Mouse (Mus musculus): ENCODE measurements around the gene Tmprss11c. TPM values are rescaled to one million over a fixed set of nuclear protein-coding genes. Genes with fewer than 3 reads are reported as not detected.

Tmprss11c gene
- polyA plus RNA-seq, 1 experiment from 2014 or later, result not detected

DNA sequence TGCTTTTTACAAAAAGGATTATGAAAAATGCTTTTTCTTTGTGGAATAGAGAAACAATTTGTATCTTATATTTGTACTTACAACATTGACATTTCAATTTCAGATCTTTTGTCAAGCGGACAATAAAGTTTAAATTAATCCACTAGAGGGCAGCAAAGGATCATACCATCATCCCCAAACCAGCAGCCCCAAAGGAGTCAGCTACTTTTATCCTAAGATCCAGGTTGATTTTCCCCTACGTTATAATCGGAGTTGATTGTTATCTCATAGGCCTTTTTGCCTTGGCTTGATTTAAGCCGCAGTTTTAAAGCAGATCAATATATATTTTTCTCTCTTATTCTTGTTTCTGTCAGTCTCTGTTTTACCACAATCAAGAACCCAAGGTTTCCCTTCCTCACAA lies 97.8 kb downstream of the Tmprss11c start:
- whole genome bisulfite sequencing, result 12% methylated on average over 4 of the region's 4 CpGs
- H3K27ac ChIP-seq (ENCODE audit: low read length), result no peak overlapping the region
- peak; percentile 80 for ATAC-seq

DNA sequence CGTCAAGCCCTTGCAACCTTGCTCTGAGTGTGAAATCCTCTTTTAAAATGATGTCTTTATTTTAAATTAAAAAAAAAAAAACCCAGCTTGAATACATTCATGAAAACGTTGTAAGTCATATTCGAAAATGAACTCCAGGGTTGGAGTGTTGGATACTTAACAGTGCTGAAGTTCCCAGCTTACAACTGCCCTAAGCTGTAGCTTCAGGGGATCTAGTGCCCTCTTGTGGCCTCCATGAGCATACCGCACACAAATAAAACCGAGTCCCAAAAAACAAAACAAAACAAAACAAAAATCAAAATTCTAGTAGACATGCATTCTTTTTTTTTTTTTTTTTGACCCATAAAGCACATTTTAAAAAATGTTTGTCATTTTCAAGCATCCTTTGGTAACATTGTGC lies 98.3 kb downstream of the Tmprss11c start:
- no peak overlapping the region for H3K9ac ChIP-seq (ENCODE audit: low read depth, low read length)
- 26% methylated on average over 5 of the region's 5 CpGs for WGBS
- H3K4me2 ChIP-seq (ENCODE audit: low read length), result no peak overlapping the region
- H3K9me3 ChIP-seq (replicated peaks; ENCODE audit: control insufficient read depth, low read length, poor library complexity, severe bottlenecking), result no peaks in the 10 kb centered on the region
- no peak overlapping the region for H3K27ac ChIP-seq (ENCODE audit: low read length)
- no peak for ATAC-seq
- H3K36me3 ChIP-seq (ENCODE audit: control insufficient read depth, insufficient read depth, low read length), result no peaks in the 10 kb centered on the region
- H3K4me1 ChIP-seq (ENCODE audit: control insufficient read depth, insufficient read depth, low read length), result no peaks in the 10 kb centered on the region
- H3K27me3 ChIP-seq (ENCODE audit: control insufficient read depth, insufficient read depth, low read depth, low read length), result no peaks in the 10 kb centered on the region
- no peak overlapping the region for H3K4me3 ChIP-seq (ENCODE audit: low read depth, low read length)

More for the DNA sequence above, 97.8 kb downstream of the Tmprss11c start:
- Histone ChIP-seq H3K9me3 (replicated peaks; ENCODE audit: control insufficient read depth, low read length, poor library complexity, severe bottlenecking) (no peaks in the 10 kb centered on the region), H3K4me2 (ENCODE audit: low read length) (no peak overlapping the region), H3K27me3 (ENCODE audit: control insufficient read depth, insufficient read depth, low read depth, low read length) (no peaks in the 10 kb centered on the region), H3K4me3 (ENCODE audit: low read depth, low read length) (no peak overlapping the region), H3K9ac (ENCODE audit: low read depth, low read length) (no peak overlapping the region), H3K4me1 (ENCODE audit: control insufficient read depth, insufficient read depth, low read length) (no peaks in the 10 kb centered on the region), H3K36me3 (ENCODE audit: control insufficient read depth, insufficient read depth, low read length) (no peaks in the 10 kb centered on the region)

DNA sequence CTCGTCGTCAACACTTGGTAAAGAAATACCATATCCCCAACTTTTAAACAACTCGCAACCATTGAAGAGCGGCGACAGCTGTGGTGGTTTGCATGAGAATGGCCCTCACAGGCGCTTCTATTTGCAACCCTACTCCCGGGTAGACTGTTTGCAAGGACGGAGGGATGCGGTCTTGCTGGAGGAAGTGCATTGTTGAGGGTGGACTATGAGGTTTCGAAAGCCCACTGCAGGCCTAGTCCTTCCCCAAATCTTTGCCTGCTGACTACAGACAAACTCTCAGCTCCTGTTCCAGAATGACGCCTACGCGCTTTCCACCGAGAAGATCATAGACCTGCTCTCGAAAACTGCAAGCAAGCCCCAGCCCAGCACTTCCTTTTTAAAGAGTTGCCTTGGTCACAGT lies 98.8 kb downstream of the Tmprss11c start:
- no peak overlapping the region for H3K4me3 ChIP-seq (ENCODE audit: low read depth, low read length)
- no peak overlapping the region for H3K4me2 ChIP-seq (ENCODE audit: low read length)
- ATAC-seq, result no peak
- no peaks in the 10 kb centered on the region for H3K27me3 ChIP-seq (ENCODE audit: control insufficient read depth, insufficient read depth, low read depth, low read length)
- H3K4me1 ChIP-seq (ENCODE audit: control insufficient read depth, insufficient read depth, low read length), result no peaks in the 10 kb centered on the region
- H3K36me3 ChIP-seq (ENCODE audit: control insufficient read depth, insufficient read depth, low read length), result no peaks in the 10 kb centered on the region
- no peak overlapping the region for H3K9ac ChIP-seq (ENCODE audit: low read depth, low read length)
- WGBS, result 39% methylated on average over 15 of the region's 15 CpGs
- no peak overlapping the region for H3K27ac ChIP-seq (ENCODE audit: low read length)
- H3K9me3 ChIP-seq (replicated peaks; ENCODE audit: control insufficient read depth, low read length, poor library complexity, severe bottlenecking), result no peaks in the 10 kb centered on the region

DNA sequence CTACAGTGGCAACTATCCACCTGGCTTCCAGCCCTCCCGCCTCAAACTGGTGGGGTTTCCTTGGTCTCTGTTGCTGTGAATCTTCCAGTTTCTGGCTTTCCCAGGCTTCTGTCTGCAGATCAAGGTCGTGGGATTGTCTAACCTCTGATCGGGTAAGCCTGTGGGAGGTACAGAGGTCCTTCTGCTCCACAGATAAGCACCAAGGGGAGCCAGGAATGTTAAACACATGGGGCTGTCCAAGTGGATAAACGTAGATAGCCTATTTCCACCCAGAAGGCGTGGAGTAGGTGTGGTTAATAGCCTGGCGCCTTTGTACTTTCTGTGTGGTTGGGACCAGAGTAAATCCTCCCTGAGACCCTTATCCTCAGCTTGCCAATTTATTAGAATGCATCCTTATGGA lies 101.7 kb downstream of the Tmprss11c start:
- no peak overlapping the region for H3K27ac ChIP-seq (ENCODE audit: low read length)
- H3K4me1 ChIP-seq (ENCODE audit: control insufficient read depth, insufficient read depth, low read length), result no peaks in the 10 kb centered on the region
- H3K4me3 ChIP-seq (ENCODE audit: low read depth, low read length), result no peak overlapping the region
- ATAC-seq, result no peak
- no peaks in the 10 kb centered on the region for H3K36me3 ChIP-seq (ENCODE audit: control insufficient read depth, insufficient read depth, low read length)
- no peaks in the 10 kb centered on the region for H3K9me3 ChIP-seq (replicated peaks; ENCODE audit: control insufficient read depth, low read length, poor library complexity, severe bottlenecking)
- no peaks in the 10 kb centered on the region for H3K27me3 ChIP-seq (ENCODE audit: control insufficient read depth, insufficient read depth, low read depth, low read length)
- WGBS, result 87% methylated on average over 6 of the region's 6 CpGs
- no peak overlapping the region for H3K9ac ChIP-seq (ENCODE audit: low read depth, low read length)
- H3K4me2 ChIP-seq (ENCODE audit: low read length), result no peak overlapping the region

Other genes starting within 250 kb of the Tmprss11c start
- 33.2 and 37.8 TPM in 2 replicates for gene Cenpc1, start 223.7 kb downstream of the Tmprss11c start, polyA plus RNA-seq (2015; fragmentation: Nextera tagmentation; extraction: Ambion mirVana)
- 0.53 and 0.59 TPM in 2 replicates for gene Stap1, start 217.6 kb downstream of the Tmprss11c start, polyA plus RNA-seq (2015; fragmentation: Nextera tagmentation; extraction: Ambion mirVana)
- 15.0 and 15.6 TPM in 2 replicates for gene Uba6, start 116.5 kb downstream of the Tmprss11c start, polyA plus RNA-seq (2015; fragmentation: Nextera tagmentation; extraction: Ambion mirVana)
- 0.10 TPM in 1 of 2 replicates, not detected in the other for gene Gnrhr, start 91.4 kb downstream of the Tmprss11c start, polyA plus RNA-seq (2015; fragmentation: Nextera tagmentation; extraction: Ambion mirVana)
- 0.08 and 0.10 TPM in 2 replicates for gene Tmprss11d, start 84.1 kb upstream of the Tmprss11c start, polyA plus RNA-seq (2015; fragmentation: Nextera tagmentation; extraction: Ambion mirVana)
- not detected in 2 replicates for gene Tmprss11a, start 179.7 kb upstream of the Tmprss11c start, polyA plus RNA-seq (2015; fragmentation: Nextera tagmentation; extraction: Ambion mirVana)
- gene Tmprss11g, start 229.3 kb upstream of the Tmprss11c start, polyA plus RNA-seq (2015; fragmentation: Nextera tagmentation; extraction: Ambion mirVana), result not detected in 2 replicates

Data from midbrain, embryonic 16.5 days (tissue).